Mouse (Mus musculus): ENCODE results near the gene Umodl1.

DNA sequence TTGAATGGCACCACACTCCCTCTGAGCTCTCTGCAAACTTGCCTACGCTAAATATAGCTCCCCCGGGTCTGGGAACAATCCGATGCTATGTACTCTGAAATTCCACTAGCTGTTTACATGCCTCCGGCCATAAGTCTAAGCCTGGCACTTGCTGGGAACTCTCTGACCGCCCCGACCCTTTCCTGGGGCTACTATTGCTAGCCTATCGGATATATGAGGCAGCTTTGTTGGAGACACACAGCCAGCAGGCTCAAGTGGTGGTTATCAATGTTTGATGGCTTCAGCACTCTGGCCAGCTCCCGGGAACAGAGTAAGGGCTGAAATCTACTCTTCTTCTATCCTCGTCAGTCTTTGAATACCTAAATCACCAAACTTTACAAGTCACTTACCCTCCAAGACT, 15.9 kb upstream of the Umodl1 start:
- TF ChIP-seq CTCF (IDR thresholded peaks at IDR 0.05), result no peak
- no peak for TF ChIP-seq EP300 (IDR thresholded peaks at IDR 0.05)

All from lung, postnatal 0 days (tissue).